Mouse (Mus musculus): ENCODE measurements around the gene Dach2.
A peak's percentile ranks its signal among the peaks of the same experiment; 100 is the strongest.
"Not testable (repeated sequence)": the region's sequence is repeated elsewhere in the genome, so short reads cannot be mapped to it uniquely, and the experiment has no call there.

Gene Dach2

GRCm38 (mm10) chrX:113297404-113297803 is at the start of gene Dach2:
Dach2 (plus strand) TSS chrX:113297510.
- no peak for DNase-seq (ENCODE audit: low spot score in 2 of 2)

- not testable (repeated sequence) for DNase-seq (ENCODE audit: low spot score in 2 of 2)
Measured at GRCm38 (mm10) chrX:113252427-113252826, 44.9 kb upstream of the Dach2 start.

DNA sequence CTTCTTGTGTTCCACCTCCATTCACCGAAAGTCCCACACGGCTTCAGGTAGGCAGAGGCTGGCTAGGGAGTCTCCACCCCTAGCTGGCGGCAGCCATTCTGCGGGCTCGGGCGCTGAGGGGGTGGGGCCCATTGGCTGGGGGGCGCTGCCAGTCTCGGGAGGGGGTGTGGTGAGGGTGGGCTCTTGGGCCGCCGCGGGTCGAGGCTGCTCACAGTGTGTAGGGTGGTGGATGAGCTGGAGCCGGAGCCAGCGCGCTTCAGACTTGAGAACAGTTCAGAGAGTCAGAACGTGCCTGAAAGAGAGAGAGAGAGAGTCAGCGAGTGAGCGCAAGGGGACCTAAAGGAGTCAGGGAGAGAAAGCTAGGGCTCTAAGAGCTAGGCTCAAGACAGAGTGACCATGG is 721 bp downstream of the Dach2 start:
- DNase-seq (ENCODE audit: low spot score in 2 of 2): peak in 1 of 2 experiments; percentile 27

GRCm38 (mm10) chrX:113298468-113298867 is 1.2 kb downstream of the Dach2 start:
- no peak for DNase-seq (ENCODE audit: low spot score in 2 of 2)

GRCm38 (mm10) chrX:113304323-113304722 is 7.0 kb downstream of the Dach2 start:
- no peak for DNase-seq (ENCODE audit: low spot score in 2 of 2)

GRCm38 (mm10) chrX:113338143-113338542 is 40.8 kb downstream of the Dach2 start:
- DNase-seq (ENCODE audit: low spot score in 2 of 2): no peak

GRCm38 (mm10) chrX:113394417-113394816 is 97.1 kb downstream of the Dach2 start:
- DNase-seq (ENCODE audit: low spot score in 2 of 2): no peak

DNA sequence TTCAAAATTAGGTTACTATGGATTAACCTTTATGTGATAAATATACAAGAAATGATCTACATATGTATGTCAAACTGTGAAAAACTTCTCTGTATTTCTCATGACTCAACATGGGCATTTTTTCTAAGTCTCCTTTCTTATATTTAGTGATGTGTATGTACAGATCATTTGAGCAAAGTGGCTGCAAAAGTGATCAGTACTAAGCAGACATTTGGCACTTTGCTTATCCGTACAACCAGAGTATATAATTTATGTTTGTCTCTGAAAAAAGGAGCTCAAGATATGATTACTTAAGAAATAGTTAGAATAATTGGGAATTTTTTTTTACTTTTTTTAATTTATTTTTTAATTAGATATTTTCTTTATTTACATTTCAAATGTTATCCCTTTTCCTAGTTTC is 111.4 kb downstream of the Dach2 start:
- no peak for DNase-seq (ENCODE audit: low spot score in 2 of 2)

- DNase-seq (ENCODE audit: low spot score in 2 of 2): no peak
Measured at GRCm38 (mm10) chrX:113421517-113422187, 124.3 kb downstream of the Dach2 start.

DNA sequence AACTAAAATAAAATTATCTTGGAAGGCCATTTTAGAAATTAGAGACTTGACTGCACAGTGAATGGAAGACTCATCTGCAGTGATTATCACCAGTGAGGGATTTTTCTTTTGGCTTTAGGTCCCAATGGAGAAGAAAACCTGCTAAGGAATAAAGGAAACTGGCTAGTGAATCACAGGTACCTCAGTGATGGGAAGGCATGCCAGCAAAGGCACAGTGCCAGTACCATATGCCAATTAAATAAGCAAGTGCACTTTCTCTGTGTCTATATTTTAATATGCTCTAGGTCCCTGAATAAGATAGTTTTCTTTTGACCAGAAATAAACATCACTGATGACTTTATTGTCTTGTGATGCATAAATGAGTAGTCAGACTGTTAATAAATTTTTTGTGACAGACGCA is 184.8 kb downstream of the Dach2 start:
- DNase-seq (ENCODE audit: low spot score in 2 of 2): no peak

- DNase-seq (ENCODE audit: low spot score in 2 of 2): no peak
Measured at GRCm38 (mm10) chrX:113545106-113545505, 247.8 kb downstream of the Dach2 start.

DNA sequence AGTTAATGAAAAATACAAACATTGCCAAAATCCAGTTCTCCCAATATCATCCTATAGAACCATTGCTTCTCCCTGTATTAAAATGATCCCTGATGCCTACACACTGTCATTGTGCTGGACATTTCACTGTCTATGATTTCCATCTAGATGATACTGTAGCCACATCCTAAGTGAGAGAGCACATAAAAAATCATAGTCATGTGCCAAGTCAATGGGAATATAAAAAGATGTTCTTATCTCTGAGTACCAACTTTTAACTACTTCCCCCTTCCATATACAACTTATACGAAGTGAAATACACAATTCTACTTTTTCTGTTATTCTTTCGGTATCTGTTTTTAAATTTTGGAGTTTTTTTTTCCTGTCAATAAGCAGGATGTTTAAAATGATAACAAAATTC is 266.6 kb downstream of the Dach2 start:
- DNase-seq (ENCODE audit: low spot score in 2 of 2): no peak

- no peak for DNase-seq (ENCODE audit: low spot score in 2 of 2)
Measured at GRCm38 (mm10) chrX:113666069-113666468, 368.8 kb downstream of the Dach2 start.

DNA sequence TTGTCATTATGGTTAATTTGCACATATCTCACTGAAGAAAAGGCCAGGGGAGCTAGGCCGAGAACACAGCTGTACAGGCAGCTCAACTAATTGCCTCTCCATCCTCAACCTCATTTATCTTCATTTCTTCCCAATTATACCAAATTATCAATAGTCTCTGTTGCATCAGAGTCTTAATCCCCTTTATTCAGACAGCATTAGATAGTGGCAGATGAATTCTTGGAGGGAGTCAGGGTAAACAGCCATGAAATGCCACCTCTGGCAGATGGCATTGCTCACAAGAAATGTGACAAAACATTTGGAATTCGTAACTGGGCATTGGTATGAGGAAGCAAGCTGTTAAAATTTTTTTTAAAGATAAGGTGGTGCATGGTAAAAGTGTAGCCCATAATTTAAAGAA is 389.9 kb downstream of the Dach2 start:
- DNase-seq (ENCODE audit: low spot score in 2 of 2): no peak

GRCm38 (mm10) chrX:113712363-113712762 is 415.1 kb downstream of the Dach2 start:
- no peak for DNase-seq (ENCODE audit: low spot score in 2 of 2)

GRCm38 (mm10) chrX:113724124-113724523 is 426.8 kb downstream of the Dach2 start:
- DNase-seq (ENCODE audit: low spot score in 2 of 2): no peak

DNA sequence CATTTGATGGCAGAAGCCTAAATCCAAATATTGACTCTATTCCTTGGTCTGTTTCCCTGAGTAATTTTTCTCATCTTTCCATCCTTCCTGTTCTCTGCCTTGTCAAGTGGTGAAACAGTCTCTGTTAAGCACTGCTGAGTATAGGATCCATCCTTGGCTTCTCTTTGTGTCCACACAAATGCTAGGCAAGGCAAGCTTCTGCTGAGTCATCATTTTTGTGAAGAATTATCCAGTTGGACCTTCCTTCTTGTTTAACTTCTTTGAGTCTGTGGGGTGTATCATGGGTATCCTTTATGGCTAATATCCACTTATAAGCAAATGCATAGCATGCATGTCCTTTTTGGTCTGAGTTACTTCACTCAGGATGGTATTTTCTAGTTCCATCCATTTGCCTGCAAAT is 449.8 kb downstream of the Dach2 start:
- DNase-seq (ENCODE audit: low spot score in 2 of 2): no peak

- no peak for DNase-seq (ENCODE audit: low spot score in 2 of 2)
Measured at GRCm38 (mm10) chrX:113792264-113792663, 495.0 kb downstream of the Dach2 start.

- no peak for DNase-seq (ENCODE audit: low spot score in 2 of 2)
Measured at GRCm38 (mm10) chrX:113810369-113810768, 513.1 kb downstream of the Dach2 start.

DNA sequence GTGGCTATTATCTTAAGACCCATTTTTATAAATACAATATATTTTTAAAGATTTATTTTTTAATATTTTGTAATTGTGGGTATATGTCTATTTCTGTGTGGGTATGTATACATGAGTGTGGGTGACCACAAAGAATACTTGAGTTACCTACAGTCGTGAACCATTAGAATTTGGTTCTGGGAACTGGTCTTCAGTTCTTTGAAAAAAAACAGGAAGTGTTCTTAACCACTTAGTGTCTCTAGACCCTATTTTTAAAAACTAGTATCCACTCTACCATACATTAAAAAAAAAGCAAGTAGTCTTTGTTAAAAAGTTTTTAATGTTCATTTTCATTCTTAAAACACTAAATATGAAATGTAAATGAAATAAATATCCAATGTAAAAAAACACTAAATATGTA is 529.5 kb downstream of the Dach2 start:
- no peak for DNase-seq (ENCODE audit: low spot score in 2 of 2)

GRCm38 (mm10) chrX:113833062-113833461 is 535.8 kb downstream of the Dach2 start:
- DNase-seq (ENCODE audit: low spot score in 2 of 2): no peak

DNA sequence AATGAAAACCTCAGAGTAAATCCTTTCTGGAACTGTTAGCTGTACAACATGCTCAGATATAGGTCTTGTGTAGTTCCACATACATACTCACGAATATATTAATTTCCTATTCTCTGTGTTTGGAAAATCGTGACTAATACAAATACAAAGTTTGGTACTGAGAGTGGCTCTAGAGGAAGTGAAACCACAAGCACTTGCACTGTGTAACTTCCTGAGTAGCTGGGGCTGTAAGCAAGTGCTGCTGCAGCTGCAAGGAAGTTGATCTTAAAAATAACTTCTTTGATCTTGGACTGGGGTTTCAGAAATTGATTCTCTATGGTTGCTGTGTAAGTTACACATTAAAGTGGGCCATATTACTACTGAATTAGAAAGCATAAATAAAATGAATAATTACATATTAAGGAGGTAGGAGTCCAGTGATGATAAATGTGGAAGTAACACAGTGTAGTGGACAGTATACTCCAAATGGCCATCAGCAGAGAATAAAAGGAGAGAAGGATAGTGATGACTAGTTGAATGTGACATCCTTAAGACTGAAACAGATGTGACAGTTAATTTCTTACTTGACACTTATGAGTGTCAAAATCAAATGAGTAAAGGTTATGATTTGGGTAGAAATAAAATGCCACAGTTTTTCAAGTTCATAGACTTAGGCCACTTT is 570.7 kb downstream of the Dach2 start:
- peak; percentile 28 to 41 for DNase-seq (ENCODE audit: low spot score in 2 of 2)

All from natural killer cell, adult 2 months (primary cell).